Mouse (Mus musculus) left cerebral cortex, postnatal 10 days (tissue): ENCODE measurements at regions not wholly inside any gene's neighbourhood (a gene's known extent, or its start where the extent isn't known, plus 50 kb on each side); places are given as distances from the start of the nearest gene placed in this dataset.
A peak's percentile ranks its signal among the peaks of the same experiment; 100 is the strongest.

ENCODE experiments used
- DNase-seq, 2 experiments: peaks; one replicate each; pipeline ENCODE4 v3.0.0; 2021 to 2022; ENCODE audit warnings: low spot score in 2 of 2, mixed read lengths in 1 of 2; ENCODE audit errors: extremely low spot score in 1 of 2
- intact Hi-C: fragments of 180-260 bp; cut with DNase I; formaldehyde crosslinking; loops from one replicate; pipeline ENCODE4 v1.15.1; 2025

GRCm38 (mm10) chr12:50874024-50874398 is 225.1 kb upstream of the Prkd1 start:
- intact Hi-C loops = no loop called here
- DNase-seq = no peak

- intact Hi-C loops = no loop called here
- no peak for DNase-seq
These were observed 224.6 kb upstream of the Prkd1 start for GRCm38 (mm10) chr12:50873390-50874023.

GRCm38 (mm10) chr12:50851644-50852043 is 202.7 kb upstream of the Prkd1 start:
- intact Hi-C loops = no loop called here
- no peak for DNase-seq

DNA sequence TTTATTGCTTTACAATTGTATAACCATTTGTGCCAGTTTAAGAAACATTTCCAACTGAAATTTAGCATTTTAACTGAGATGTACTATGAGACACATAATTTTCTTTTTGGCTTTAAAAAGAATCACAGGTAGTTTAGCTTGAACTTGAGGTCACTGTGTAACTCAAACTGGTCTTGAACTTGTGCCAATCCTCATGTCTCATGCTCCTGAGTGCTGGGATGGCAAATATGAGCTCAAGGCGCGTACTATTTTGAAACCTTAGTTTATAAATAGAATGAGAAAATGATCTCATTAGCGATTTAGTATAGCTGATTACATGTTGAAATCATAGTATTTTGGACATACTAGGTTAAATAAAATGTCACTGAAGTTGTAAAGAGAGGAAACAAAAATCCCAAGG is 199.1 kb upstream of the Prkd1 start:
- no peak for DNase-seq
- intact Hi-C loops = no loop called here

DNA sequence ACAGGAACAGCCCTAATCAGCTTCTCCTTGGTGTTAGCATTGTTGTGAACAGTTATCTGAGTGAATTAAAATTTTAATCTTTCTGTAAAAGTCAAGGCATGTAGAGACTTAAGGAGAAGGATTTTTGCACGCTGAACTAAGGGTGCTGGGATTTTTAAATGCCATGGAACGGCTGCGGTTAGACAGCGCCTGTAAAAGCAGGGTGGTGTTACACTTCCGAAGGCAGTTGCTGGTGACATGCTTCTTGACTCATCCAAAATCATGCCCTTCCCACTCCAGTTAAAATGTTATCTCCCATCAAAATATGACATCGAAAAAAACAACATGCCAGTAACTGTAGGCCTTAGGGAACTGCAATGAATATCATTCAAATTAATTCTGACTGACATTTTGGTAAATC is 193.8 kb upstream of the Prkd1 start:
- DNase-seq = peak in 1 of 2 experiments; percentile 2
- intact Hi-C loops = no loop called here

- intact Hi-C loops = no loop called here
- no peak for DNase-seq
These were observed 190.5 kb upstream of the Prkd1 start for GRCm38 (mm10) chr12:50839391-50839790.

DNA sequence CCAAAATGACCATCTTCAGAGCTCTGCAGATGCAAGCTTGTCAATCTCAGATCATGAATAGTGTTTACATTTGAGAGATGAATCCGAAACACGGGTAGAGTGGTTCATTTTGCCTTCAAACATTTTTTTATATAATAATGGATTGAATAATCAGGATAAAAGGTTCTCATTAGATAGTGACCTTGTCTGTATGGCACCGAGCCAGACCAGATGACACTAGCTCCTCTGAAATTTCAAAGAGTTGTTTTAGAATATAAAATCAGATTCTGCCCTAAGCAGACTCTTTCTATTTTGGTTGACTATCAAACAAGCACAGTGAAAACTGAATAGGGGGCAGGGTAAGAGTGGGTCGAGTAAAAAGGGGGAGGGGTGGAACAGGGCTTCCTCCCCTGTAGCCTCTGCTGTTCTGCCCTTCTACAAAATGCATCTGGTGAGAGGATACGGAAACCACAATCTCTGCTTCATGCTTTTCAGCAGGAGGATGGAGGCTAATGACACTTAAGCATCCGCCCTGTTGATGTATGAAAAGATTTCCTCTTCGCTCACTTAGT is 159.9 kb upstream of the Prkd1 start:
- intact Hi-C loops = no loop called here
- no peak for DNase-seq

DNA sequence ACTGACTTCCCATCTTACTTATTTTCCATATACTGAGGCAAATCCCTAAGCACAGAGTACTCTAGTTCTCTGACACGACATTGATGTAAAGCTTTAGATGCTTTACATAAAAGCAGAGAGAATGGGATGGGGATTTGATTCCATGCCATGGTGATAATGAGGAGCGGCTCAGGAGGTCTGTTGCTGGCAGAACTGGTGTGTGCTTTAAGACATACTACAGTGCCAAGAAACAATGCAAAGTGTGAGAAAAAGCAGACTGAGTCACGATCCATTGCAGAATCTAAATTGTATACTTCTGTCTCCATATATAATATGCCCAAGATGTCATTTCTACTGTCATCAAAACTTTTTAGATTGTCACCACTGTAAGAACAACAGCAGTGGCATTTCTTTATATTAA is 155.5 kb upstream of the Prkd1 start:
- intact Hi-C loops = no loop called here

DNA sequence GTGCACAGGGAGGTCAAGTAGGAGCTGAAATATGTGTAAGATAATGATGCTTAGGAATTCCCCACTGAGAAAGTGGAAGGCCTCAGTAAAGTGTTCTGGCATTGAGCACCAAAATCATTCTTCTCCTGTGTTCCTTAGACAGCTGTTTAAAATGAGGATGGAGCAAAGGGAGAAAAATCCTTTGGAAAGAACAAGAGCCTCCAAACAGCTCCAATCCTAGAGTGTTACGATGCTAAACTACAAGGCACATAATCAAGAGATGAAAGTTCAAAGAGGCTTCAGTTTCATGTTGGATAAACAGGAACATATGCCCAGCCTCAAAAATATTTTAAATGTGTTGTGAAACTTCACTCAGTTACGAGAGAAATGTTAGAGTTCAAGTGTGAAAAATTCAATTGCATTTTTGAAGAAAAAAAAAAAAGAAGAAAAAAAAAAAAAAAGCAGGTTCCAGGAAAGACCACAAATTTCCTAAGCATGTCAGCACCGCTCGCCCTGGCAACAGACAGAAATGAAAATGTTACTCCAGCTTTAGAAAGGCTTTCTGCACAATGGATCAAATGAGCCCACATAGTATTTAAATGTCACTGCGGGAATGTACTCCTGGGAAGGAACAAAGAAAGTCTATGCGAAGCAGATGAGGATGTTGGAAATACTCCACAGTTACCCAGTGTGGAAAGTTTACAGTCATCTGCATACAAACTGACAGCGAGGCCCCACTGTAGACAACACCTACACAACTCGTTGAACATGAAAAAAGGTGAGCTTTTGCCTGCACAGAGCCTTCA is 116.5 kb upstream of the Prkd1 start:
- intact Hi-C loops = no loop called here
- DNase-seq = no peak

More for the DNA sequence above, 155.5 kb upstream of the Prkd1 start:
- DNase-seq = no peak

GRCm38 (mm10) chr12:50764457-50764856 is 115.6 kb upstream of the Prkd1 start:
- peak in 1 of 2 experiments; percentile 5 for DNase-seq

DNA sequence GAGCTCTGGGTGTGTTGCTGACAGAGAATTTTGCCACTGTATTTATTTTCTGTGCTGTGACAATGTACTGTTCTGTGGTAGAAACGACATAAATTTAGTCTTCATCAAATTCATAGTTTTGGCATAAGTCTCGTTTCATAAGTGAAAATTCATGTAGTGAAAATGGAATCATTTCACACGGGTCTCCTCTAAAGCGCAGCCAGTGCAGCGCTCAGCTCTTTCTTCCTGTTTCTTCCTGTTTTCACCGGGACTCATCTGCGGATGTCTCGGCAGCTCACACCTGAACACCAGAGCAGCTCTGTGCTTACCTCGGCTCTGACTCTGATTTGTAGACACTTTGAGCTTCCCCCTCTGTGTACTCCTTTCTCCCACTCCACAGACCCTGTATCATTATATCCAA is 85.2 kb upstream of the Prkd1 start:
- intact Hi-C loops = no loop called here
- no peak for DNase-seq

More at GRCm38 (mm10) chr12:50764457-50764856, 115.6 kb upstream of the Prkd1 start:
- intact Hi-C loops = no loop called here

DNA sequence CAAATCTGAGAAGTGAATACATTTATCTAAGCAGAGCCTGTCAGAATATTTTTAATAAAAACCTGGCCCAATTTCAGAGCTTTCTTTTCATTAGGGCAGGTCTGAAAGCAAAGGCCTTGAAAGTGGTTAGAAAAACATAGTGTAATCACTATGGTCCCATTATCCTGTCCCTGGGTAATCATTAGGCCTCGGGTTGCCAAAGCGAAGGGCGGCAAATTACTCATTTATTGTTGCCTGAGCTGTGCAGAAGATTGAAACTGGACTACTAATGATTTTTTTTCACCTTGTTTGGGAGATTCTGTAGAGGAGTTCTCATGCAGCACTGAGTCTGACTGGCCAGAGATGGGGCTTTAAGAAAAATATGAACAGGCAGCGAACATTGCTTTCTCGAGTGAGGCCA is 63.7 kb upstream of the Prkd1 start:
- DNase-seq = no peak
- intact Hi-C loops = no loop called here

DNA sequence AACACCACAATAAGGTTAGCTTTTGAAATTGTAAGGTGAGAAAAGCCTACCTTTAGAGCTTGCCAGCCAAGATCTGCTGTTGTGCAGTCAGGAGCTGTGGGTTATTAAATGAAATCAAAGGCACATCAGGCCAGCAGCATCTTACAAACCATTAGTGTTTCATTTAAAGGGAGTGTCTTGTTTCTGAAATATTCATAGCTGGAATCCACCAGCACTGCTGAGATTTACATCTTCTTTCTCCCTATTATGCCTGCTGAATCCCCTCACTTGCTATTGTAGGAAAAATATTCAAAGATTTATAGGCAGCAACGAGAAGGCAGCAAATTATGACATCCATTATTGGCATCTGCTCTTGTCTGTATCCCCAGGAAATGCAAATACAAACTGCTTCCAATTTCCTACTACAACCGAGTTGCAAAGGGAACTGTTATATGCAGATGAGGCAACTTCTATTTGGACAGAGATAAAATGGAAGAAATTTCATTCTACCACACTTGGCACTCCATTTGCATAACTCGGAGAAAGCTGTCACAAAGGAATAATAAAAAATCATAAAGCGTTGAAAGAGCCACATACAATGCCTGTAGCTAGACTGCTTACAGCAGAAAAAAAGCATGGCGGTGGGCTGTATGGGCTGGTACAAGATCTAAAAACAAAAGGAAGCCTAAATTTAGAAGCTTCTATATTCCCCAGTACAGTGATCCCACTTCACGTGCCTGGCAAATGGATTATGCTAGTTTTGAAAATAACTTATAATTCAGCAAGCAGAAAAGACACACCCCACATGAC is 60.3 kb upstream of the Prkd1 start:
- DNase-seq = no peak
- intact Hi-C loops = no loop called here

DNA sequence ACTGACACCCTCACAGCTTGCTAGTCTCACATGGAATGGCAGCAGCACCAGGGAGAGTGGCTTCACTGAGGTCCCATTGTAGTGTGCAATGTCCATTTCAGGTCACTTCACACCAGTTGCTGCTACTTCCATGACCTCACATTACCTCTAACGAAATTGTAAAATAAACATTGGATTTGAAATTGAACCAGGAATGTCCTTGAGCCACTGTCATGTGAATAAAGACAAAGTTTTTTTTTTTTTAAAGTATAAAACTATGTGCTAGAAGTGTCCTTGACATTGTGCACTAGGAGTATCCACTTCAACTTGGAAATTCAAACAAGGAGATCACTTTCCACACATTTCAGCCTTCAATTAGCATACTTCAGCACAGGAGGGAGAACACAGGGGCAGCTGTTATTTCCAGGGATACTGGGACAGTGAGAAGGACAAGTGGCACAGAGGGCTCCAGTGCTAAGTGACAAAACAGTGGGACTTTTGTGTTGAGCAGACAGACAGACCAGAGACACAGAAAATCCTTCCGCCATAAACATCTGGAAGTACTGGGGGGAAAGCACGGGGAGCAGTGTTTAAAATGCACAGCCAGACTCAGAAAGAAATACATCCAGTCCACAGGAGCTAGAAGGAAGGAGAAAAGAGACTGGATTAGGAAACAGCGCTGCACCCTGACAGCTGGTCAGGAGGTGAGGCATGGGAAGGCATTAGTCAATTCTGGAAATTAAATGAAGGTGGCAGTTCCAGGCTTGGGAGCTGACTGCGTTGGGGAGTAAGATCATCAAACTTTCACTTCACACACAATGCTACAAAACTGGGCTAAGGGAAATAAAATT is 49.9 kb upstream of the Prkd1 start:
- DNase-seq = peak; percentile 13 to 17
- intact Hi-C loops = loop anchor here (5.0 kb wide), 1 partner anchor 243 kb away; no protein-coding TSS in a partner anchor
